Mouse (Mus musculus) liver, embryonic 15.5 days (tissue): ENCODE measurements around the gene Rxrg. TPM values are rescaled to one million over a fixed set of nuclear protein-coding genes. Genes with fewer than 3 reads are reported as not detected.
A peak's percentile ranks its signal among the peaks of the same experiment; 100 is the strongest.

Experiments used
- ATAC-seq: fragments of 200-750 bp; cut with Nextera tagmentation; 2 replicates; pipeline ENCODE4 v1.8.0; 2017; ENCODE audit warnings: moderate number of reproducible peaks, mild to moderate bottlenecking, moderate library complexity; ENCODE audit not compliant: insufficient read depth
- H3K27ac ChIP-seq: fragments of 300-500 bp; sonication (generic); replicated peaks from 2 replicates; pipeline ENCODE4 v1.5.1; 2015; ENCODE audit warnings: mild to moderate bottlenecking, inconsistent platforms
- H3K27me3 ChIP-seq: fragments of 300-500 bp; sonication (generic); 2 replicates; pipeline ENCODE4 v1.6.1; 2015; ENCODE audit warnings: mild to moderate bottlenecking, inconsistent platforms
- H3K36me3 ChIP-seq: fragments of 300-500 bp; sonication (generic); replicated peaks from 2 replicates; pipeline ENCODE4 v1.6.1; 2015; ENCODE audit warnings: moderate library complexity, mild to moderate bottlenecking, inconsistent platforms
- H3K4me1 ChIP-seq: fragments of 300-500 bp; sonication (generic); replicated peaks from 2 replicates; pipeline ENCODE4 v1.6.1; 2015; ENCODE audit warnings: inconsistent platforms
- H3K4me2 ChIP-seq: fragments of 300-500 bp; sonication (generic); 2 replicates; pipeline ENCODE4 v1.6.1; 2015; ENCODE audit warnings: moderate library complexity, mild to moderate bottlenecking, inconsistent platforms
- H3K4me3 ChIP-seq: fragments of 300-500 bp; sonication (generic); replicated peaks from 2 replicates; pipeline ENCODE4 v1.5.1; 2015; ENCODE audit warnings: mild to moderate bottlenecking, inconsistent platforms
- H3K9ac ChIP-seq: fragments of 300-500 bp; sonication (generic); 2 replicates; pipeline ENCODE4 v1.6.1; 2015; ENCODE audit warnings: moderate library complexity, mild to moderate bottlenecking, inconsistent platforms
- H3K9me3 ChIP-seq: fragments of 300-500 bp; sonication (generic); replicated peaks from 2 replicates; pipeline ENCODE4 v1.6.1; 2016; ENCODE audit warnings: inconsistent platforms
- WGBS: fragments of 180-500 bp; shearing (Covaris S2); methylation state at CpG from one replicate; pipeline ENCODE4 v1.1.7; 2015; ENCODE audit warnings: mixed read lengths; ENCODE audit not compliant: insufficient replicate concordance; 5-methylcytosine and 5-hydroxymethylcytosine counted together
- polyA plus RNA-seq: library from polyadenylated mRNA; unstranded; fragments of >200 nt; fragmentation: Nextera tagmentation; extraction: Ambion mirVana; gene quantifications from 2 replicates; pipeline ENCODE4 v1.2.1, GENCODE M21; 2015

The Rxrg gene
- polyA plus RNA-seq, 1 experiment from 2014 or later = 0.51 TPM

GRCm38 (mm10) chr1:167608201-167608741, 10.1 kb downstream of the Rxrg start:
- H3K27ac ChIP-seq = no peak overlapping the region
- no peaks in the 10 kb centered on the region for H3K9me3 ChIP-seq
- WGBS = 44% methylated on average over 9 of the region's 9 CpGs

GRCm38 (mm10) chr1:167617131-167617530, 18.9 kb downstream of the Rxrg start:
- 53% methylated on average over 14 of the region's 14 CpGs for WGBS
- H3K4me3 ChIP-seq = no peak overlapping the region
- no peak overlapping the region for H3K27ac ChIP-seq
- no peaks in the 10 kb centered on the region for H3K4me1 ChIP-seq
- H3K36me3 ChIP-seq = no peaks in the 10 kb centered on the region
- no peak for ATAC-seq
- H3K9me3 ChIP-seq = no peaks in the 10 kb centered on the region
- H3K4me2 ChIP-seq = no peak overlapping the region
- no peak overlapping the region for H3K9ac ChIP-seq
- no peaks in the 10 kb centered on the region for H3K27me3 ChIP-seq

More at GRCm38 (mm10) chr1:167608201-167608741, 10.1 kb downstream of the Rxrg start:
- Histone ChIP-seq H3K9ac (no peak overlapping the region), H3K36me3 (no peaks in the 10 kb centered on the region), H3K4me1 (no peaks in the 10 kb centered on the region), H3K27me3 (no peaks in the 10 kb centered on the region; the same call in 1 of the 2 replicates), H3K4me2 (no peak overlapping the region), H3K4me3 (no peak overlapping the region)
- no peak for ATAC-seq

- H3K9me3 ChIP-seq = no peaks in the 10 kb centered on the region
- H3K4me1 ChIP-seq = no peaks in the 10 kb centered on the region
- no peak overlapping the region for H3K27ac ChIP-seq
- no peaks in the 10 kb centered on the region for H3K27me3 ChIP-seq
- H3K36me3 ChIP-seq = no peaks in the 10 kb centered on the region
- 69% methylated on average over 18 of the region's 18 CpGs for WGBS
- H3K4me2 ChIP-seq = no peak overlapping the region; the same call in 1 of the 2 replicates
- no peak overlapping the region for H3K4me3 ChIP-seq
- peak; percentile 61 for ATAC-seq
- H3K9ac ChIP-seq = no peak overlapping the region
These were observed 19.9 kb downstream of the Rxrg start for GRCm38 (mm10) chr1:167617995-167618489.

GRCm38 (mm10) chr1:167620206-167620795, 22.1 kb downstream of the Rxrg start:
- no peak for ATAC-seq
- H3K36me3 ChIP-seq = no peaks in the 10 kb centered on the region
- no peaks in the 10 kb centered on the region for H3K9me3 ChIP-seq
- H3K4me3 ChIP-seq = no peak overlapping the region
- no peaks in the 10 kb centered on the region for H3K27me3 ChIP-seq
- 65% methylated on average over 15 of the region's 15 CpGs for whole genome bisulfite sequencing
- no peak overlapping the region for H3K4me2 ChIP-seq
- no peaks in the 10 kb centered on the region for H3K4me1 ChIP-seq
- H3K9ac ChIP-seq = no peak overlapping the region
- no peak overlapping the region for H3K27ac ChIP-seq

GRCm38 (mm10) chr1:167625098-167625497, 26.9 kb downstream of the Rxrg start:
- no peaks in the 10 kb centered on the region for H3K4me1 ChIP-seq
- no peaks in the 10 kb centered on the region for H3K27me3 ChIP-seq
- no peak overlapping the region for H3K9ac ChIP-seq
- no peaks in the 10 kb centered on the region for H3K9me3 ChIP-seq
- 55% methylated on average over 3 of the region's 3 CpGs for WGBS
- H3K27ac ChIP-seq = no peak overlapping the region
- no peak overlapping the region for H3K4me2 ChIP-seq
- no peak overlapping the region for H3K4me3 ChIP-seq
- ATAC-seq = no peak
- no peaks in the 10 kb centered on the region for H3K36me3 ChIP-seq

GRCm38 (mm10) chr1:167631765-167632164, 33.6 kb downstream of the Rxrg start:
- Histone ChIP-seq H3K36me3 (no peaks in the 10 kb centered on the region), H3K27ac (no peak overlapping the region), H3K4me2 (no peak overlapping the region), H3K9me3 (no peaks in the 10 kb centered on the region), H3K4me3 (no peak overlapping the region), H3K9ac (no peak overlapping the region), H3K4me1 (no peaks in the 10 kb centered on the region), H3K27me3 (no peaks in the 10 kb centered on the region)
- ATAC-seq = no peak
- 75% methylated on average over 6 of the region's 6 CpGs for WGBS

- Histone ChIP-seq H3K36me3 (no peaks in the 10 kb centered on the region), H3K9me3 (no peaks in the 10 kb centered on the region), H3K4me2 (no peak overlapping the region), H3K27ac (no peak overlapping the region), H3K4me1 (no peaks in the 10 kb centered on the region), H3K4me3 (no peak overlapping the region), H3K9ac (no peak overlapping the region), H3K27me3 (no peaks in the 10 kb centered on the region; the same call in 1 of the 2 replicates)
- ATAC-seq = no peak
- WGBS = 51% methylated on average over 12 of the region's 12 CpGs
These were observed 37.5 kb downstream of the Rxrg start for GRCm38 (mm10) chr1:167635702-167636101.

GRCm38 (mm10) chr1:167636948-167637347, 38.8 kb downstream of the Rxrg start:
- no peak overlapping the region for H3K4me3 ChIP-seq
- no peaks in the 10 kb centered on the region; the same call in 1 of the 2 replicates for H3K27me3 ChIP-seq
- H3K9me3 ChIP-seq = no peaks in the 10 kb centered on the region
- no peak for ATAC-seq
- no peak overlapping the region for H3K27ac ChIP-seq
- H3K4me1 ChIP-seq = no peaks in the 10 kb centered on the region
- H3K36me3 ChIP-seq = no peaks in the 10 kb centered on the region
- WGBS = 4% methylated on average over 3 of the region's 3 CpGs
- no peak overlapping the region for H3K4me2 ChIP-seq
- no peak overlapping the region for H3K9ac ChIP-seq

- ATAC-seq = no peak
- Histone ChIP-seq H3K27ac (no peak overlapping the region), H3K4me2 (no peak overlapping the region), H3K9me3 (no peaks in the 10 kb centered on the region), H3K36me3 (no peaks in the 10 kb centered on the region), H3K27me3 (peaks cover 5% of the 10 kb centered on the region), H3K4me1 (no peaks in the 10 kb centered on the region), H3K4me3 (no peak overlapping the region), H3K9ac (no peak overlapping the region)
- WGBS = 25% methylated on average over 13 of the region's 13 CpGs
These were observed 39.9 kb downstream of the Rxrg start for GRCm38 (mm10) chr1:167638053-167638452.

- H3K36me3 ChIP-seq = no peaks in the 10 kb centered on the region
- no peaks in the 10 kb centered on the region for H3K4me1 ChIP-seq
- H3K4me3 ChIP-seq = no peak overlapping the region
- no peak overlapping the region for H3K4me2 ChIP-seq
- 61% methylated on average over 9 of the region's 9 CpGs for WGBS
- no peak overlapping the region for H3K9ac ChIP-seq
- H3K27ac ChIP-seq = no peak overlapping the region
- peaks cover 11% of the 10 kb centered on the region for H3K27me3 ChIP-seq
- no peak for ATAC-seq
- H3K9me3 ChIP-seq = no peaks in the 10 kb centered on the region
These were observed 40.7 kb downstream of the Rxrg start for GRCm38 (mm10) chr1:167638901-167639300.

- Histone ChIP-seq H3K27ac (no peak overlapping the region), H3K9ac (no peak overlapping the region), H3K9me3 (no peaks in the 10 kb centered on the region), H3K4me1 (no peaks in the 10 kb centered on the region), H3K36me3 (no peaks in the 10 kb centered on the region), H3K4me3 (no peak overlapping the region), H3K27me3 (peaks cover 17% of the 10 kb centered on the region), H3K4me2 (no peak overlapping the region)
- WGBS = 14% methylated on average over 16 of the region's 16 CpGs
- no peak for ATAC-seq
These were observed 46.8 kb downstream of the Rxrg start for GRCm38 (mm10) chr1:167644866-167645537.
